Mouse (Mus musculus) midbrain, embryonic 16.5 days (tissue): ENCODE data around the gene F9. TPM values are rescaled to one million over a fixed set of nuclear protein-coding genes. Genes with fewer than 3 reads are reported as not detected.
"Not testable (repeated sequence)": the region's sequence is repeated elsewhere in the genome, so short reads cannot be mapped to it uniquely, and the experiment has no call there.

Source experiments
- ATAC-seq: fragments of 200-750 bp; cut with Nextera tagmentation; 2 replicates; pipeline ENCODE4 v1.8.0; 2017; ENCODE audit warnings: moderate TSS enrichment
- H3K27ac ChIP-seq: fragments of 300-500 bp; sonication (generic); 2 replicates; pipeline ENCODE4 v1.5.1; 2014; ENCODE audit warnings: mild to moderate bottlenecking, low read length, mixed read lengths
- H3K27me3 ChIP-seq: fragments of 300-500 bp; sonication (generic); 2 replicates; pipeline ENCODE4 v1.6.1; 2014; ENCODE audit warnings: low read depth, low read length, mixed read lengths; ENCODE audit not compliant: control insufficient read depth, insufficient read depth
- H3K36me3 ChIP-seq: fragments of 300-500 bp; sonication (generic); 2 replicates; pipeline ENCODE4 v1.6.1; 2014; ENCODE audit warnings: mild to moderate bottlenecking, low read length, moderate library complexity, mixed read lengths; ENCODE audit not compliant: control insufficient read depth, insufficient read depth
- H3K4me1 ChIP-seq: fragments of 300-500 bp; sonication (generic); 2 replicates; pipeline ENCODE4 v1.6.1; 2014; ENCODE audit warnings: mild to moderate bottlenecking, low read length, mixed read lengths; ENCODE audit not compliant: control insufficient read depth, insufficient read depth
- H3K4me2 ChIP-seq: fragments of 300-500 bp; sonication (generic); 2 replicates; pipeline ENCODE4 v1.6.1; 2014; ENCODE audit warnings: mild to moderate bottlenecking, low read length, mixed read lengths
- H3K4me3 ChIP-seq: fragments of 300-500 bp; sonication (generic); 2 replicates; pipeline ENCODE4 v1.5.1; 2014; ENCODE audit warnings: low read depth, mild to moderate bottlenecking, low read length, moderate library complexity, mixed read lengths
- H3K9ac ChIP-seq: fragments of 300-500 bp; sonication (generic); 2 replicates; pipeline ENCODE4 v1.6.1; 2014; ENCODE audit warnings: low read depth, low read length, mixed read lengths
- H3K9me3 ChIP-seq: fragments of 300-500 bp; sonication (generic); replicated peaks from 2 replicates; pipeline ENCODE4 v1.6.1; 2014; ENCODE audit warnings: mild to moderate bottlenecking, low read length, mixed read lengths; ENCODE audit not compliant: control insufficient read depth, poor library complexity, severe bottlenecking
- WGBS: fragments of 180-500 bp; shearing (Covaris S2); extraction: QIAGEN DNeasy Blood & Tissue Kit; methylation state at CpG from one replicate; pipeline ENCODE4 v1.1.7; 2014; 5-methylcytosine and 5-hydroxymethylcytosine counted together
- polyA plus RNA-seq: library from polyadenylated mRNA; unstranded; fragments of >200 nt; fragmentation: Nextera tagmentation; extraction: Ambion mirVana; gene quantifications from 2 replicates; pipeline ENCODE4 v1.2.1, GENCODE M21; 2015

Gene F9
- not detected in 2 replicates for polyA plus RNA-seq

DNA sequence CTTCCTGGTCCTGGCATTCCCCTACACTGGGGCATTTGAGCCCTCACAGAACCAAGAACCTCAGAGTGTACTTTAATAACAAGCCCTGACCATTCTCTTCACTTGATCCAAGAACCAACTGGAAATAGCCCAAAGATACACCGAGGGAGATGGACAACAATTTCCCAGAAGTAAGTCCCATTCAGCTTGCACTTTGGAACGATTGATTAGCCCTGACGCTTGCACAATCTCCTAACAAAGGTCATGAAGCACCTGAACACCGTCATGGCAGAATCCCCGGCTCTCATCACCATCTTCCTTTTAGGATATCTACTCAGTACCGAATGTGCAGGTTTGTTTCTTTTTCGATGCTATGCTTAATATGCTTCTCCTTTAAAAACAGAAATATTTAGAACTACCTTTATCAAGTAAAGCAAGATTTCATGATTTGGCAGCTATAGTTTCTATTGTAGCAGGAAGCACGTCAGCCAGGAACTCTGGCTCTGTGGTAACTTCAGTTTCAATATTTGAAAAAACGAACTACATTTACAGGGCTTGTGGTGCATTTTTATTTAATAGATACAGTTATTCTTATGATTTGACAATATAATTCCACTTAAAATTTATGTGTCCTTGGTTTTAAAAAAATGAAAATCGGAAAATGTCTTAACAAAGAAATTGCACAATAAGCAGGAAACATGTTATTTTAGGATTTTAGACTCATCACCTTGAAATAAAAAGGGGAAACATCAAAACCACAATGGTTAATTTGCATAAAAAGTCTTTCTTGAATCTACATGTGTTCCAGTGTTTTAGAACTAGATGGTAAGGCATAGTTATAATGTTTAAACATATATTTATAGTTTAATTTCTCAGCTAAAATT, at the start of gene F9:
F9 (plus strand) TSS at position 244 of the 863 bp plus-strand sequence.
- Histone ChIP-seq H3K4me3 (no peak within 1 kb of the TSS), H3K4me1 (no peaks in the 10 kb centered on the region), H3K9ac (no peak within 1 kb of the TSS), H3K27ac (no peak within 1 kb of the TSS), H3K36me3 (no peaks in the 10 kb centered on the region), H3K9me3 (no peaks in the 10 kb centered on the region), H3K4me2 (no peak within 1 kb of the TSS), H3K27me3 (no peaks in the 10 kb centered on the region)
- no peak for ATAC-seq
- WGBS: 91% methylated on average over 10 of the region's 10 CpGs

DNA sequence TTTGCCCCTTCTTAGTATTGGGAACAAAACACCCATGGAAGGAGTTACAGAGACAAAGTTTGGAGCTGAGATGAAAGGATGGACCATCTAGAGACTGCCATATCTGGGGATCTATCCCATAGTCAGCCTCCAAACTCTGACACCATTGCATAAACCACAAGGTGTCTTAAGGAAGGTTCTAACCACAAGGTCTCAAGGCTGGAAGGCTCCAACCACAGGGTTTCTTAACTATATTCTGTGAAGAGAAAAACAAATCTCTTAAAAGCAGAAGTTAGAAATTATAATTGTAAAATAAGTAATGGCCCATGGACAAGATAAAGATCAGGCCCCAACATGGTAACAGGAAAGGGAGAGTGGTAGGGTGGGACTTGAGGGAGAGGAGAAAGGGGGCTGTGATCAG, 29.5 kb upstream of the F9 start:
- H3K9me3 ChIP-seq, H3K27me3 ChIP-seq, H3K36me3 ChIP-seq, H3K4me3 ChIP-seq, H3K4me1 ChIP-seq, H3K27ac ChIP-seq, H3K9ac ChIP-seq, ATAC-seq, H3K4me2 ChIP-seq: not testable (repeated sequence)

DNA sequence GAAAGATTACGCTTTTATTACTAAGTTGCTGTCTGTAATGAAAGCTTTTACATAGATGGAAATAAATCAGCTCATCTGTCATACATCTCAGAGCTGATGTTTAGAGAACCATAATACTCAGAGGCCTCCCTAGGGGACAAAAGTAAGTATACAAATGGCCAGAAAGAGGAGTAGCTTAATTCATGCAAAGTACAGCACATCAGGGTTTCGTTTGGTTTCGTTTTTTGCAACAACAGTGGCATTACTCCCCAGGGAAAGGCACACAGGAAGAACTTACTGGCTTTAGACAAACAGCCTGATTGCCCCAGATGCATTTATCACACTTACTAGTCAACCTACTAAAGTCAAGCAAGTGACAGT, 800 bp downstream of the F9 start:
- no peaks in the 10 kb centered on the region for H3K9me3 ChIP-seq
- no peaks in the 10 kb centered on the region for H3K36me3 ChIP-seq
- no peak overlapping the region for H3K4me3 ChIP-seq
- WGBS: 70% methylated on average over 3 of the region's 3 CpGs
- no peak for ATAC-seq
- no peak overlapping the region for H3K27ac ChIP-seq
- H3K4me2 ChIP-seq: no peak overlapping the region
- no peak overlapping the region for H3K9ac ChIP-seq
- H3K4me1 ChIP-seq: no peaks in the 10 kb centered on the region
- no peaks in the 10 kb centered on the region for H3K27me3 ChIP-seq

DNA sequence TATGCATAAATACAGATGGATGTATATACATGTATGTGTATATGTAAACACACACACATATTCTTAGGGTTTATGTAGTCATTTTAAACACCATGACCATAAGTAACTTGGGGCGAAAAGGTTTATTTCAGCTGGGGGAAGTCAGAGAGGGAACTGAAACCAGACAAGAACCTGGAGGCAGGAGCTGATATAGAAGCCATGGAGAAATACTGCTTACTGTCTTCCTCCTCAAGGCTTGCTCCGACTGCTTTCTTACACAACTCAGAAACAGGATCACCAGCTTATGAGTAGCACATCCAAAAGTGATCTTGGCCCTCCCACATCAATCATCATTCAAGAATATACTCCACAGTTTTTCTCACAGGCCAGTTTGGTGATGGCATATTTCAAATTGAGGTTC, 2.2 kb downstream of the F9 start:
- Histone ChIP-seq H3K9ac (no peak overlapping the region), H3K4me2 (no peak overlapping the region), H3K36me3 (no peaks in the 10 kb centered on the region), H3K4me1 (no peaks in the 10 kb centered on the region), H3K9me3 (no peaks in the 10 kb centered on the region), H3K4me3 (no peak overlapping the region), H3K27me3 (no peaks in the 10 kb centered on the region), H3K27ac (no peak overlapping the region)
- WGBS: 81% methylated on average over 2 of the region's 2 CpGs
- ATAC-seq: no peak

DNA sequence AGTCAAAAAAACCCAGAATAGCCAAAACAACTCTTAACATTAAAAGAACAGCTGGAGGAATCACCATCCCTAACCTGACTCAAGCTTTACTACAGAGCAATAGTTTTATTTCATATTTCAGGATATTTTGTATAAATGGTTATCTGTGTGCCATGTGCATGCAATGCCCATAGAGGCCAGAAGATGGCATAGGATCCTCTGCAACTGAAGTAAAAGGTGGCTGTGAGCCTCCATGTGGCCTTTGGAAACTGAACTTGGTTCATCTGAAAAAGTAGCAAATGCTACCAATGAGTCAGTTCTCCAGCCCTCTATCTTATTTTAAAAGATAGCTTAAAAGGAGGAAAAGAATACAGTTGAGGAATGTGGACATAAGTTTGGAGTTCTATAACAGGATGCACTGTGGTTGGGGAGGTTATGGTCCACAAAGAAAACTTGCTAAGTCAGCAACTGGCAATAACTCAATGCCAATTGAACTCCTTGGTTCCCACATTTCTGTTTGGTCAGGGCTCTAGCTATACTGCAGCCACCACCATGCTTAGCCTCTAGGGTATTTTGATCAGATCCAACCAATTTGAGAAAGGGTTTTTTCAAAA, 13.9 kb downstream of the F9 start:
- H3K36me3 ChIP-seq: no peaks in the 10 kb centered on the region
- no peaks in the 10 kb centered on the region for H3K27me3 ChIP-seq
- no peak overlapping the region for H3K4me3 ChIP-seq
- H3K9ac ChIP-seq: no peak overlapping the region
- H3K9me3 ChIP-seq: no peaks in the 10 kb centered on the region
- no peaks in the 10 kb centered on the region for H3K4me1 ChIP-seq
- H3K4me2 ChIP-seq: no peak overlapping the region
- no peak overlapping the region for H3K27ac ChIP-seq
- ATAC-seq: no peak

DNA sequence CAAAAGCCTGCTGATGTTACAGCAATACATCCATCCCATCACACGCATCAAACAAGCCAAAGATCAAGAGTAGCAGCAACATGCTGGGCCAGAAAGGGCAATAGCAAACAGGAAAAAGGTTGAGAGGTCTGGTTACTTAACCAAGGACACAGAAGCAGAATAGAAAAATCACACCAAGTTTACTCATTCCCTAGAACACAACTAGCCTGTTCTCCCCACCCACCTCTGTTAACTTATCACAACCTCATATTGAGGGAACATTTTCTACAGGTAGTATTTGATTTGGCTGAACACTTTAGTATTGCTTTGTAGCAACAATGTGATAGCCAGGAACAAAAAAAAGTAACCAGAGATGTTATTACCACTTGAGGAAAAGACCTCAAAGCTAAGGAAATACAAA, 15.3 kb downstream of the F9 start:
- Histone ChIP-seq H3K4me3 (no peak overlapping the region), H3K4me2 (no peak overlapping the region), H3K4me1 (no peaks in the 10 kb centered on the region), H3K27ac (no peak overlapping the region), H3K9me3 (no peaks in the 10 kb centered on the region), H3K27me3 (no peaks in the 10 kb centered on the region), H3K36me3 (no peaks in the 10 kb centered on the region), H3K9ac (no peak overlapping the region)
- WGBS: 80% methylated on average over 1 of the region's 1 CpGs
- no peak for ATAC-seq

DNA sequence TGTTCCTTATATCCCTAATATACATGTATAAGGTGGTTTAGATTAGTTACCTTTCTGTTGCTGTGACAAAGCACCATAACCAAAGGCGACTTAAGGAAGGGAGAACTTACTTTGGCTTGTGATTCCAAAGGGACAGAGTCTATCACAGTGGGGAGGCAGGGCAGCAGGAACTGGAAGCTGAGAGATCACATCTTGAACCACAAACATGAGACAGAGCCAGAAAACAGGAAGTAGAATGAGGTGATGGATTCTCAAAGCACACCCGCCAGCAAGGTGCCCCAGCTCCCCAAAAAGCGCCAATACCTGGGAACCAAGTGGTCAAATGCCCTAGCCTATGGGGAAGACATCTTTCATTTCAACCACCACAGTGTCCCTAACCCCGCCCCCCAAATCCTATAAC, 21.7 kb downstream of the F9 start:
- ATAC-seq: no peak
- no peak overlapping the region for H3K4me3 ChIP-seq
- no peaks in the 10 kb centered on the region for H3K4me1 ChIP-seq
- H3K9me3 ChIP-seq: no peaks in the 10 kb centered on the region
- no peak overlapping the region for H3K9ac ChIP-seq
- H3K27me3 ChIP-seq: no peaks in the 10 kb centered on the region
- no peaks in the 10 kb centered on the region for H3K36me3 ChIP-seq
- no peak overlapping the region for H3K27ac ChIP-seq
- 85% methylated on average over 4 of the region's 4 CpGs for WGBS
- H3K4me2 ChIP-seq: no peak overlapping the region

DNA sequence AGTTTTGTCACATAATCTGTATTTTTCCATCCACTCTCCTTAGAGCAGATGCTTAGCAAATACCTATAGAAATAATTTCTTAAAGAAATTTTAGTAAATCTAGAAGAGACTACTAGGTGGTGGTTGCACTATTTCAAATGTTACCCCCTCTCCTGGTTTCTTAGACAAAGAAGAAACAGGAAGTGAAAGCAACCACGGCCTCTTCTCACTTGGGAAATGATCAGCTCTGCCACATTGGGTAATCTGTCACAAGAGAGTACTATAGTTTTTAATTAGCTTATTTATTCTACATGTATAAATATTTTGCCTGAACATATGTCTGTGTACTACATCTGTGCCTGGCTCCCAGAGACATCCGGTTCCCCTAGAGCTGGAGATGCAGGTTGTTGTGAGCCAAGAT, 22.3 kb downstream of the F9 start:
- Histone ChIP-seq H3K27ac (no peak overlapping the region), H3K4me3 (no peak overlapping the region), H3K9ac (no peak overlapping the region), H3K9me3 (no peaks in the 10 kb centered on the region), H3K36me3 (no peaks in the 10 kb centered on the region), H3K4me1 (no peaks in the 10 kb centered on the region), H3K4me2 (no peak overlapping the region), H3K27me3 (no peaks in the 10 kb centered on the region)
- no peak for ATAC-seq
- 75% methylated on average over 2 of the region's 2 CpGs for WGBS

DNA sequence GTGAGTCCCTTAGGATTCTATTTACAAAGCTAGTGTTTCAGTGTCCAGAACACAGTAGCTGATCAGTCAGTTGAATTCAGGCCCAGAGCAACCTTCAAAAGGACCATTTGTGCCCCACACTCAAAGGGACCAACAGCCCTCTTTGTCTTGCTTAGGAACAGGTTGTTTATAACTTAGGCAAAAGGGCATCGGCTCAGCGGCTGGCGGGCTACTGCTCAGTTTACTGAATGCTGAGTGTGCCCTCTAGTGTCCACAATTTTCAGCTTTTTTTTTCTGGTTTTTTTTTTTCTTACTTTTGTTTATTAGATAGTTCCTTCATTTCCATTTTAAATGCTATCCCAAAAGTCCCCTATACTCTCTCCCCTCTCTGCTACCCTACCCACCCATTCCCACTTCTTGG, 27.4 kb downstream of the F9 start:
- no peaks in the 10 kb centered on the region for H3K4me1 ChIP-seq
- H3K9ac ChIP-seq: no peak overlapping the region
- H3K9me3 ChIP-seq: no peaks in the 10 kb centered on the region
- H3K36me3 ChIP-seq: no peaks in the 10 kb centered on the region
- no peak for ATAC-seq
- no peak overlapping the region for H3K4me3 ChIP-seq
- H3K4me2 ChIP-seq: no peak overlapping the region
- 26% methylated on average over 3 of the region's 3 CpGs for WGBS
- H3K27ac ChIP-seq: no peak overlapping the region
- H3K27me3 ChIP-seq: no peaks in the 10 kb centered on the region
